Mouse (Mus musculus): ENCODE data around the gene Abi3bp. TPM values are rescaled to one million over a fixed set of nuclear protein-coding genes. Genes with fewer than 3 reads are reported as not detected.

Abi3bp gene
- total RNA-seq (2014; rRNA removed; ENCODE audit: low replicate concordance) (2.8 and 4.2 TPM in 2 replicates), polyA plus RNA-seq (2015; fragmentation: Nextera tagmentation; extraction: Ambion mirVana) (2.2 and 3.0 TPM in 2 replicates)

GRCm38 (mm10) chr16:56477677-56478574 lies at the start of gene Abi3bp:
Abi3bp (plus strand) TSS chr16:56477878.
- H3K4me1 ChIP-seq (ENCODE audit: control insufficient read depth, insufficient read depth), result no peaks in the 10 kb centered on the region
- TF ChIP-seq EP300 (IDR thresholded peaks at IDR 0.05; ENCODE audit: low read depth) (no peak), CTCF (IDR thresholded peaks at IDR 0.05; ENCODE audit: low read depth) (no peak)
- H3K27ac ChIP-seq (ENCODE audit: low read depth), result no peak within 1 kb of the TSS
- no peaks in the 10 kb centered on the region for H3K27me3 ChIP-seq (ENCODE audit: control insufficient read depth, insufficient read depth, low read length)
- ATAC-seq (ENCODE audit: insufficient read depth, low read depth), result no peak
- no peaks in the 10 kb centered on the region for H3K9me3 ChIP-seq (replicated peaks; ENCODE audit: control insufficient read depth, low read length)
- H3K9ac ChIP-seq (replicated peaks; ENCODE audit: low read depth, low read length), result no peak within 1 kb of the TSS
- DNase-seq (ENCODE audit: low spot score), result no peak
- no peaks in the 10 kb centered on the region for H3K36me3 ChIP-seq (replicated peaks; ENCODE audit: control insufficient read depth, insufficient read depth, low read length)
- H3K4me2 ChIP-seq (ENCODE audit: low read depth, low read length), result peak within 1 kb of the TSS; percentile 53
- 42% methylated on average over 11 of the region's 11 CpGs for WGBS
- H3K4me3 ChIP-seq (ENCODE audit: low read depth, low read length), result peak within 1 kb of the TSS; percentile 41

GRCm38 (mm10) chr16:56435293-56436185 lies 42.1 kb upstream of the Abi3bp start:
- H3K27ac ChIP-seq (ENCODE audit: low read depth), result no peak overlapping the region
- ATAC-seq (ENCODE audit: insufficient read depth, low read depth) (no peak), DNase-seq (ENCODE audit: low spot score) (no peak)
- no peak overlapping the region for H3K4me2 ChIP-seq (ENCODE audit: low read depth, low read length)
- no peaks in the 10 kb centered on the region for H3K27me3 ChIP-seq (ENCODE audit: control insufficient read depth, insufficient read depth, low read length)
- H3K4me3 ChIP-seq (ENCODE audit: low read depth, low read length), result no peak overlapping the region
- H3K4me1 ChIP-seq (ENCODE audit: control insufficient read depth, insufficient read depth), result no peaks in the 10 kb centered on the region
- TF ChIP-seq CTCF (IDR thresholded peaks at IDR 0.05; ENCODE audit: low read depth) (no peak), EP300 (IDR thresholded peaks at IDR 0.05; ENCODE audit: low read depth) (no peak)
- WGBS, result 65% methylated on average over 4 of the region's 4 CpGs
- H3K9ac ChIP-seq (replicated peaks; ENCODE audit: low read depth, low read length), result no peak overlapping the region
- H3K9me3 ChIP-seq (replicated peaks; ENCODE audit: control insufficient read depth, low read length), result no peaks in the 10 kb centered on the region
- H3K36me3 ChIP-seq (replicated peaks; ENCODE audit: control insufficient read depth, insufficient read depth, low read length), result no peaks in the 10 kb centered on the region

- no peaks in the 10 kb centered on the region for H3K9me3 ChIP-seq (replicated peaks; ENCODE audit: control insufficient read depth, low read length)
- H3K36me3 ChIP-seq (replicated peaks; ENCODE audit: control insufficient read depth, insufficient read depth, low read length), result no peaks in the 10 kb centered on the region
- ATAC-seq (ENCODE audit: insufficient read depth, low read depth) (no peak), DNase-seq (ENCODE audit: low spot score) (no peak)
- WGBS, result 81% methylated on average over 4 of the region's 4 CpGs
- no peak overlapping the region for H3K9ac ChIP-seq (replicated peaks; ENCODE audit: low read depth, low read length)
- H3K27ac ChIP-seq (ENCODE audit: low read depth), result no peak overlapping the region
- H3K4me1 ChIP-seq (ENCODE audit: control insufficient read depth, insufficient read depth), result no peaks in the 10 kb centered on the region
- H3K4me3 ChIP-seq (ENCODE audit: low read depth, low read length), result no peak overlapping the region
- TF ChIP-seq CTCF (IDR thresholded peaks at IDR 0.05; ENCODE audit: low read depth) (no peak), EP300 (IDR thresholded peaks at IDR 0.05; ENCODE audit: low read depth) (no peak)
- no peak overlapping the region for H3K4me2 ChIP-seq (ENCODE audit: low read depth, low read length)
- H3K27me3 ChIP-seq (ENCODE audit: control insufficient read depth, insufficient read depth, low read length), result no peaks in the 10 kb centered on the region
Observed at GRCm38 (mm10) chr16:56440243-56440642, 37.4 kb upstream of the Abi3bp start.

- ATAC-seq (ENCODE audit: insufficient read depth, low read depth) (no peak), DNase-seq (ENCODE audit: low spot score) (no peak)
- no peaks in the 10 kb centered on the region for H3K27me3 ChIP-seq (ENCODE audit: control insufficient read depth, insufficient read depth, low read length)
- H3K36me3 ChIP-seq (replicated peaks; ENCODE audit: control insufficient read depth, insufficient read depth, low read length), result no peaks in the 10 kb centered on the region
- no peak overlapping the region for H3K9ac ChIP-seq (replicated peaks; ENCODE audit: low read depth, low read length)
- TF ChIP-seq EP300 (IDR thresholded peaks at IDR 0.05; ENCODE audit: low read depth) (no peak), CTCF (IDR thresholded peaks at IDR 0.05; ENCODE audit: low read depth) (no peak)
- 72% methylated on average over 5 of the region's 5 CpGs for WGBS
- no peak overlapping the region for H3K27ac ChIP-seq (ENCODE audit: low read depth)
- H3K4me3 ChIP-seq (ENCODE audit: low read depth, low read length), result no peak overlapping the region
- H3K4me2 ChIP-seq (ENCODE audit: low read depth, low read length), result no peak overlapping the region
- H3K4me1 ChIP-seq (ENCODE audit: control insufficient read depth, insufficient read depth), result no peaks in the 10 kb centered on the region
- H3K9me3 ChIP-seq (replicated peaks; ENCODE audit: control insufficient read depth, low read length), result no peaks in the 10 kb centered on the region
Observed at GRCm38 (mm10) chr16:56441113-56441512, 36.6 kb upstream of the Abi3bp start.

GRCm38 (mm10) chr16:56441658-56442344 lies 35.9 kb upstream of the Abi3bp start:
- no peak overlapping the region for H3K4me3 ChIP-seq (ENCODE audit: low read depth, low read length)
- DNase-seq (ENCODE audit: low spot score) (no peak), ATAC-seq (ENCODE audit: insufficient read depth, low read depth) (no peak)
- H3K9ac ChIP-seq (replicated peaks; ENCODE audit: low read depth, low read length), result no peak overlapping the region
- no peaks in the 10 kb centered on the region for H3K27me3 ChIP-seq (ENCODE audit: control insufficient read depth, insufficient read depth, low read length)
- no peak overlapping the region for H3K4me2 ChIP-seq (ENCODE audit: low read depth, low read length)
- no peak for TF ChIP-seq EP300 (IDR thresholded peaks at IDR 0.05; ENCODE audit: low read depth)
- no peak for TF ChIP-seq CTCF (IDR thresholded peaks at IDR 0.05; ENCODE audit: low read depth)
- H3K27ac ChIP-seq (ENCODE audit: low read depth), result no peak overlapping the region
- H3K36me3 ChIP-seq (replicated peaks; ENCODE audit: control insufficient read depth, insufficient read depth, low read length), result no peaks in the 10 kb centered on the region
- H3K4me1 ChIP-seq (ENCODE audit: control insufficient read depth, insufficient read depth), result no peaks in the 10 kb centered on the region
- 78% methylated on average over 7 of the region's 7 CpGs for WGBS
- H3K9me3 ChIP-seq (replicated peaks; ENCODE audit: control insufficient read depth, low read length), result no peaks in the 10 kb centered on the region
